Mouse (Mus musculus) urinary bladder, adult 2 months (tissue): ENCODE measurements around the gene Cdk18. TPM values are rescaled to one million over a fixed set of nuclear protein-coding genes. Genes with fewer than 3 reads are reported as not detected.

ENCODE experiments used
- DNase-seq: peaks from one replicate; pipeline ENCODE4 v3.0.0; 2022; ENCODE audit warnings: low spot score
- polyA plus RNA-seq: library from polyadenylated mRNA; depleted of rRNA; stranded (reverse); fragments of >200 nt; gene quantifications from 2 replicates; pipeline ENCODE4 v1.2.3, GENCODE M21; 2012

Gene Cdk18
- polyA plus RNA-seq, 1 experiment = 26.8 TPM

- DNase-seq = no peak
Observed at GRCm38 (mm10) chr1:132113098-132113497, 26.4 kb downstream of the Cdk18 start.

DNA sequence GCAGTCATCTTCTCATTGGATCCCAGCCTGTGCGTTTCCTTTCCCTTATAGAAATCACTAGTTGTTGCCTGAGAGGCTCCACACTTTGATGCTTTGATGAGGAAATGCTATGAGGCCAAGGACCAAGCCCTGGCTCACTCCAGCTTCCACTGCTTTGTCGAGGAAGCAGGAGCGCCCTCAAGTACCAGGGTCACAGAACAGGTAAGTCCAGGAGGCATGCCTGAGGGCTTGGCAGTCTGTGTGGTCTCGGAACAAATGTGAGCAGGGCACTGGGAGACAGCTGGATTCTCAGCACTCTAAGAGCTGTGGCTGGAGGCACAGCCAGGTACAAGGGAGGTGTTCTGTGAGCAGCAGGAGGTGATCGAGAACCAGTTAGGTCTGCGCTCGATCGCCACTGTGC lies 27.1 kb downstream of the Cdk18 start:
- no peak for DNase-seq

- DNase-seq = no peak
Observed at GRCm38 (mm10) chr1:132111411-132111810, 28.1 kb downstream of the Cdk18 start.

GRCm38 (mm10) chr1:132109368-132109767 lies 30.1 kb downstream of the Cdk18 start:
- no peak for DNase-seq

DNA sequence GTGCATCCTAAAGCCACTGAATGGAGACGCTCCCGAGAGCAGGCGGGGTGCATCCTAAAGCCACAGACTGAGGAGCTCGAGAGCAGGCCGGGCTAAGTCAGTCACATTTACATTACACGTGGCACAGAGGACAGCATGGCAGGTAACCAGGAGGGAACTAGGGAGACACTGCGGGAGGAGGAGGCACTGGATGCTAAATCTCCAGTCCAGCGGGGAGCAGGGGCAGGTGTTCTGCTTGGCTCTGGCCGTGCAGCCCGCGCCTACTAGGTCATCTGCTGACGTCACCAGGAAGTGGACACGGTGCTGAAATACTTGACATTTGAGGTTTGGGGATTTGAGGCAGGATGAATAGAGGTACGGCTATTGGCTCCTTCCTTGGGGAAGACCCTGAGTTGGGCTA lies 35.1 kb downstream of the Cdk18 start:
- no peak for DNase-seq

DNA sequence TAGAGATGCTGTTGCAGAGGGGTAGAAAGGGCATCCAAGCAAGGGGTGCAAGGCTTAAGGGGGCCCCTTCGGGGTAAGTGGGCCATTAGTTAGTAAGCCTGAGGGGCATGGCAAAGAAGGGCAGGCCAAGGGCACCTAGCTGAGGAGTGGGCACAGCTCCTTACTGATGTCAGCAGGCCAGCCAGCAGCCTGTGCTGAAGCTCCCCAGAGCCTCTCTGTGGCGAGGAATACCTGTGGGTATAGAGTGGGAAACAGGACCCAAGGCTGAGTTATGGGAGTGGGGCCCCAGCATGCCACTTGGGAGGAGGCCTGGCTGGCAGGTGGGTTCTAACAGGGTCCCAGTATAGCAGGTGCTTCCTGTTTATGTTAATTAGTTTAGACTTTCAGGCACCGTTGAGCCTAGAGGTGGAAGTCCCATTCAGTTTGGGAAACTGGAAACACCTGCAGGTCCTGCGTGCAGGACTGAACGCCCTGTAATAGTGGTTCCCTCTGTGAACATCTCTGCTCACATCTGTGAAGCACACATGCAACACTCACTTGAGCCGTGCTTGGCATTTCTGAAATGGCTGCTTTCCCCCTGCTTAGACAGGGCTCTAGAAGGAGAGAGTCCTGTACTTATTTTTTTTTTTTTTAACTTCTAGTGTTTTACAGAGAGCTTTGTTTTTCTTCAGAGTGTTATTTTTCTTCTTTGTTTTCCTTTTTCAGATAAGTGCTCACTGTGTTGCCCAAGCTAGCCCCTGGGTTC lies 37.4 kb downstream of the Cdk18 start:
- no peak for DNase-seq

DNA sequence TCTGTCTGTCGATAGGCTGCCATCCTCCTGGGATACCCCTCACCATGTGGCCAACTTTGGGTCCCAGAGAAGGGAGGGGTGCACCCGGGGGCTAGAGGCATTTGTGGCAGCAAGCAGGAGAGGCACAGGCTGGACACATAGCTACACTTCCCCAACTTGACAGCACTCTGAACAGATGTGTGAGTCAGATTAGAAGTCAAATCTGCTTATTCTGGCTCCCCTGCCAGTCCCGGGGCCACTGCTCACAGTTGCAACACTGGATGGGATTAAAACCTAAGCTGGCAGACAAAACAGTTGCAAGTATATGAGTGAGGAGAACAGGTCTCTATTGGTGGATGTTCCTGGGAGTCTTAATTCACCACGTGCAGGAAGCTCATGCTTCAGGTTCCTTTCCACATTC lies 39.7 kb downstream of the Cdk18 start:
- no peak for DNase-seq

- DNase-seq = no peak
Observed at GRCm38 (mm10) chr1:132099016-132099415, 40.5 kb downstream of the Cdk18 start.

- no peak for DNase-seq
Observed at GRCm38 (mm10) chr1:132098076-132098475, 41.4 kb downstream of the Cdk18 start.

GRCm38 (mm10) chr1:132095356-132096004 lies 44.0 kb downstream of the Cdk18 start:
- DNase-seq = no peak

- no peak for DNase-seq
Observed at GRCm38 (mm10) chr1:132093269-132093668, 46.2 kb downstream of the Cdk18 start.

DNA sequence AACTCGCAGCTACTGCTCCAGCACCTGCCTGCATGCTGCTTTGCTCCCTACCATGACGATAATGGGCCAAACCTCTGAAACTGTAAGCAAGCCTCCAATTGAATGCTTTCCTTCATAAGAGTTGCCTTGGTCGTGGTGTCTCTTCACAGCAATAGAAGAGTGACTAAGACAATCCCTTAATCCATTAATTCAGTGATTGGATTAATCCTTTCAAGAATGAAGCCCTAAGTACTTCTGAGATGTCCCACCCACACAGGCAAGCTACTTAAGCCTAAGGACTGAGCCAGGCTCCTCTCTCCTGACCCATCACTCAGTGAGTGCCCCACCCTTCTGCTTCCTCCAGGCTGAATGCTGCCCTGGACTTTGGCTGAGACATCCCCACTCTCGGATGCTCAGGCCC lies 49.2 kb downstream of the Cdk18 start:
- no peak for DNase-seq

DNA sequence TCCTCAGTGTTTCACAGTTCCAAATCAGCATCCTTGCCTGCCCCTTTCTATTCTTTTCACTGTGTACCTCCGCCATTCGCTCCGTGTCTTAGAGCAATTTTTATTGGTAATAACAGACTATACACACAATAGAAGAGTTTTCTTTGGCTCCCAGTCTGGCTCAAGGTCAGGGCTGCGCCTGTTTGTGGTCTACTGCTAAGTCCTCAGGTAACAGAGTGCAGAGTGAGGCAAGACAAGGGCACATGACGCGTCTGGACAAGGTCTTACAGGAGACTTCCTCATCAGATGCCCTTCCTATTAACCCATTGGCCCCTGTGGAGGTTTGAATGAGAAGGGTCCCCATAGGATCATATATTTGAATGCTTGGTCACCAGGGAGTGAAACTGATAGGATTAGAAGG lies 49.7 kb downstream of the Cdk18 start:
- no peak for DNase-seq

DNA sequence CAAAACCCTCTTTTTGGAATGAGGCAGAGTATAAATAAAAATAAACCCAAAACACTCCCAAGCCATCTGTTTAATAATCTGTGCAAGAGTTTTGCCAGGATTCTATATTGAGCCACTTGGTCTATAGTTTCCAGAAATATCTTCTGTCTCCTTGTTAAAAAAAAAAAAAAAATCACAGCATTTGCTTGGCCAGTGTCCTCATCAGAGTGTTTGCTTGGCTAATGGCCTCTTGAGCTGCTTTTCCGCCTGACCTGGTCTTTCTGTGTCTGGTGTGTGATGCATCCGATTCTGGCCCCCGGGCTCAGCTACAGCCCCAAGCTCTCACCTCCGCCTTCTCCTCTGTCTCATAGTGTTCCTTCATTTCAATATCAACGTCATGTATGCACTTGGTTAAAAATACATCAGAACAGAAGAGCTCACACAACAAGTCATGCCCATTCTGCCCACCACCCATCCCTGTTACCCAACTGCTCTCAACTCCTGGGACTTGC lies 51.3 kb downstream of the Cdk18 start:
- DNase-seq = no peak

DNA sequence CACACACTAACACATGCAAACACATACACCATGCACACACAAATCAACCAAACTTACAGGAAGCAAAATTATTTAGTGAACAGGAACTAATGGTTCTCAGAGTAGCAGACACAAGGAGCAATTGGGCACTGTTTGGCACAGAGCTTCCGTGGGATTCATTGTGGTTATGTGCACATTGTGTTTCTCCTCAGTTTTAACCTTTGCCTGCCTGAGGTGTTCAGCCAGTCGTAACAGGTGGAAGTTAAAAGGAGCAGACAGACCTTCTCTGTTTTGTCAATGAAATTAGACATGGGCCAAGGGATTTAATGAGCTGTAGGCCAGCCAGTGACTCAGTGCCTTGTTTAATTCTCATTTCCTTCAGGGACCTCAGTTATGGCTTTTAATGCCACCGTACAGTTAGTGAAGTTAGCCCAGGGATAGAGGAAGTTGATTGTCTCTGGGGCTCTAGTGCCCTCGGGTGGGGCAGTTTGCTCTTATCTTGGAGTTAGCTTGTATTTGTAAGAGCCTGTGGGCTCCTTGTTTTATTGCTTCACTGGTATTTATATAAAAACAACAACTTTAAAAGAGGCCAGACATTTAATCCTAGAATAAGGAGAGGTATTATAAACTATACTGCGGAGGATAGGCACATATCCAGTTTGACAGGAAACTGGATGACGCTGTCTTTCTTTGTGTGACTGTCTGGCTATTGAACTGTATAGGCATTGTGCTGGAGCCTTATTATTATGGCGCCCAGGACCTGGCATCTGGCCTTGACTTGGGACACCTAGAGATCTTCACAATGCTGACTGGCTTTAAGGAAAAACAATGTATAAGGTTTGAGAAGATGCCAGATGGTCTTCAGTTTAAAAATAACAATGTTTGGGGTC lies 54.1 kb downstream of the Cdk18 start:
- no peak for DNase-seq

GRCm38 (mm10) chr1:132078413-132078812 lies 61.1 kb downstream of the Cdk18 start:
- no peak for DNase-seq

- DNase-seq = no peak
Observed at GRCm38 (mm10) chr1:132075576-132075975, 63.9 kb downstream of the Cdk18 start.

- no peak for DNase-seq
Observed at GRCm38 (mm10) chr1:132070659-132071058, 68.8 kb downstream of the Cdk18 start.

DNA sequence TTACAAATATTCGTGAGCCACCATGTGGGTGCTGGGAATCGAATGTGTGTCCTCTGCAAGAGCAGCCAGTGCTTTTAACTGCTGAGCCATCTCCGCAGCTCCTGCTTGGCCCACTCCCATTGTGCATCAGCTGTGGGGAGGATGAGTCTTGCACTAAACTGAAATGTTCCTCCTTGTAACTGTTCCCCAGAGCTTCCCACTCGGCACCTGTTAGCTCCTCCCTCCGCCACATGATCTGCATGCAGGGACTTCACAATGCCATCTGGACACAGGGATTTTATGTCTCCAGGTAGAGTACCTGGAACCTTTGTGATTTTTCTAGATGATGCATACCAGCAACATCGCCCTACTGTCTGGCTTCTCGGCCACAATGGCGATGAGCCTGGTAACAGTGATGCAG lies 70.0 kb downstream of the Cdk18 start:
- no peak for DNase-seq

- DNase-seq = peak; percentile 65
Observed at GRCm38 (mm10) chr1:132067261-132068255, 71.9 kb downstream of the Cdk18 start, which contains the start of gene Mfsd4a. Gene Mfsd4a, minus strand, starts transcription at chr1:132068062.
